Mouse (Mus musculus) heart, embryonic 15.5 days (tissue): ENCODE data around the gene Gimap1. TPM values are rescaled to one million over a fixed set of nuclear protein-coding genes. Genes with fewer than 3 reads are reported as not detected.
A peak's percentile ranks its signal among the peaks of the same experiment; 100 is the strongest.

Source experiments
- ATAC-seq: fragments of 200-750 bp; cut with Nextera tagmentation; replicated peaks from 2 replicates; pipeline ENCODE4 v1.8.0; 2017; ENCODE audit warnings: low read depth, moderate TSS enrichment; ENCODE audit not compliant: insufficient number of reproducible peaks, insufficient read depth, low FRiP score
- H3K27ac ChIP-seq: fragments of 300-500 bp; sonication (generic); 2 replicates; pipeline ENCODE4 v1.5.1; 2015; ENCODE audit warnings: mild to moderate bottlenecking, inconsistent platforms
- H3K27me3 ChIP-seq: fragments of 300-500 bp; sonication (generic); 2 replicates; pipeline ENCODE4 v1.6.1; 2015; ENCODE audit warnings: inconsistent platforms
- H3K36me3 ChIP-seq: fragments of 300-500 bp; sonication (generic); 2 replicates; pipeline ENCODE4 v1.6.1; 2015; ENCODE audit warnings: mild to moderate bottlenecking, inconsistent platforms
- H3K4me1 ChIP-seq: fragments of 300-500 bp; sonication (generic); replicated peaks from 2 replicates; pipeline ENCODE4 v1.6.1; 2015; ENCODE audit warnings: inconsistent platforms
- H3K4me2 ChIP-seq: fragments of 300-500 bp; sonication (generic); 2 replicates; pipeline ENCODE4 v1.6.1; 2015; ENCODE audit warnings: inconsistent platforms, mild to moderate bottlenecking, moderate library complexity
- H3K4me3 ChIP-seq: fragments of 300-500 bp; sonication (generic); 2 replicates; pipeline ENCODE4 v1.5.1; 2015; ENCODE audit warnings: mild to moderate bottlenecking, inconsistent platforms
- H3K9ac ChIP-seq: fragments of 300-500 bp; sonication (generic); 2 replicates; pipeline ENCODE4 v1.6.1; 2015; ENCODE audit warnings: mild to moderate bottlenecking, inconsistent platforms
- H3K9me3 ChIP-seq: fragments of 300-500 bp; sonication (generic); replicated peaks from 2 replicates; pipeline ENCODE4 v1.6.1; 2016; ENCODE audit warnings: inconsistent platforms
- WGBS: fragments of 180-500 bp; shearing (Covaris S2); methylation state at CpG from one replicate; pipeline ENCODE4 v1.1.7; 2015; ENCODE audit warnings: mixed read lengths; 5-methylcytosine and 5-hydroxymethylcytosine counted together
- polyA plus RNA-seq: library from polyadenylated mRNA; unstranded; fragments of >200 nt; fragmentation: Nextera tagmentation; extraction: Ambion mirVana; gene quantifications from 2 replicates; pipeline ENCODE4 v1.2.1, GENCODE M21; 2015

Gimap1 gene
- polyA plus RNA-seq, 1 experiment from 2014 or later: 26.4 TPM

- peak overlapping the region; percentile 31 for H3K4me3 ChIP-seq
- peak overlapping the region; percentile 70 for H3K4me2 ChIP-seq
- peaks cover 26% of the 10 kb centered on the region for H3K27me3 ChIP-seq
- H3K9ac ChIP-seq: no peak overlapping the region
- WGBS: 44% methylated on average over 3 of the region's 3 CpGs
- H3K9me3 ChIP-seq: no peaks in the 10 kb centered on the region
- peaks cover 12% of the 10 kb centered on the region for H3K4me1 ChIP-seq
- no peak for ATAC-seq
- H3K36me3 ChIP-seq: no peaks in the 10 kb centered on the region
- H3K27ac ChIP-seq: peak overlapping the region; percentile 82
These were observed 1.8 kb downstream of the Gimap1 start for GRCm38 (mm10) chr6:48740501-48741169.

GRCm38 (mm10) chr6:48741273-48741672 lies 2.4 kb downstream of the Gimap1 start:
- ATAC-seq: no peak
- Histone ChIP-seq H3K27ac (peak overlapping the region; percentile 82; the same call in 1 of the 2 replicates), H3K4me2 (peak overlapping the region; percentile 70), H3K4me3 (peak overlapping the region; percentile 4; the same call in 1 of the 2 replicates), H3K27me3 (peaks cover 31% of the 10 kb centered on the region), H3K9me3 (no peaks in the 10 kb centered on the region), H3K36me3 (no peaks in the 10 kb centered on the region), H3K9ac (no peak overlapping the region), H3K4me1 (peaks cover 12% of the 10 kb centered on the region)
- WGBS: 24% methylated on average over 3 of the region's 3 CpGs

- Histone ChIP-seq H3K36me3 (no peaks in the 10 kb centered on the region), H3K9ac (no peak overlapping the region), H3K27me3 (peaks cover 31% of the 10 kb centered on the region), H3K4me1 (peaks cover 13% of the 10 kb centered on the region), H3K4me3 (no peak overlapping the region), H3K9me3 (no peaks in the 10 kb centered on the region), H3K27ac (no peak overlapping the region; the same call in 1 of the 2 replicates), H3K4me2 (peak overlapping the region; percentile 70)
- ATAC-seq: no peak
- WGBS: 30% methylated on average over 9 of the region's 9 CpGs
These were observed 2.9 kb downstream of the Gimap1 start for GRCm38 (mm10) chr6:48741711-48742206.

- peaks cover 16% of the 10 kb centered on the region for H3K4me1 ChIP-seq
- no peaks in the 10 kb centered on the region for H3K36me3 ChIP-seq
- H3K4me2 ChIP-seq: peak overlapping the region; percentile 70
- H3K27ac ChIP-seq: no peak overlapping the region
- no peaks in the 10 kb centered on the region for H3K9me3 ChIP-seq
- 0 out of 2 replicates have a peak overlapping the region, but pooled peaks have one; percentile 22 for H3K9ac ChIP-seq
- peak overlapping the region; percentile 43 for H3K4me3 ChIP-seq
- H3K27me3 ChIP-seq: peaks cover 31% of the 10 kb centered on the region
- ATAC-seq: no peak
- WGBS: 13% methylated on average over 52 of the region's 52 CpGs
These were observed 3.8 kb downstream of the Gimap1 start for GRCm38 (mm10) chr6:48742422-48743351.

- Histone ChIP-seq H3K27me3 (peaks cover 31% of the 10 kb centered on the region), H3K36me3 (no peaks in the 10 kb centered on the region), H3K9ac (0 out of 2 replicates have a peak overlapping the region, but pooled peaks have one; percentile 40), H3K4me2 (peak overlapping the region; percentile 53), H3K4me3 (no peak overlapping the region), H3K9me3 (no peaks in the 10 kb centered on the region), H3K27ac (peak overlapping the region; percentile 82), H3K4me1 (peaks cover 16% of the 10 kb centered on the region)
- no peak for ATAC-seq
- 47% methylated on average over 2 of the region's 2 CpGs for WGBS
These were observed 6.6 kb downstream of the Gimap1 start for GRCm38 (mm10) chr6:48745490-48745889.

- Histone ChIP-seq H3K9me3 (no peaks in the 10 kb centered on the region), H3K4me1 (peaks cover 16% of the 10 kb centered on the region), H3K9ac (peak within 1 kb of the TSS; percentile 40), H3K27ac (peak within 1 kb of the TSS; percentile 82), H3K4me3 (peak within 1 kb of the TSS; percentile 34), H3K27me3 (peaks cover 29% of the 10 kb centered on the region), H3K4me2 (peak within 1 kb of the TSS; percentile 53), H3K36me3 (no peaks in the 10 kb centered on the region)
- 26% methylated on average over 16 of the region's 16 CpGs for WGBS
- ATAC-seq: peak; percentile 71
These were observed 7.4 kb downstream of the Gimap1 start, which contains the start of gene Gimap5 for GRCm38 (mm10) chr6:48745959-48746889. Gimap5 (plus strand) TSS chr6:48746197.

GRCm38 (mm10) chr6:48747091-48747966 lies 8.5 kb downstream of the Gimap1 start:
- Histone ChIP-seq H3K9ac (no peak overlapping the region), H3K9me3 (no peaks in the 10 kb centered on the region), H3K36me3 (no peaks in the 10 kb centered on the region), H3K4me3 (peak overlapping the region; percentile 34), H3K4me2 (peak overlapping the region; percentile 53), H3K27ac (peak overlapping the region; percentile 82), H3K27me3 (peaks cover 18% of the 10 kb centered on the region), H3K4me1 (peaks cover 12% of the 10 kb centered on the region)
- ATAC-seq: no peak
- WGBS: 36% methylated on average over 7 of the region's 7 CpGs

- H3K9ac ChIP-seq: no peak overlapping the region
- H3K9me3 ChIP-seq: no peaks in the 10 kb centered on the region
- WGBS: 70% methylated on average over 7 of the region's 7 CpGs
- H3K27me3 ChIP-seq: no peaks in the 10 kb centered on the region
- H3K4me1 ChIP-seq: no peaks in the 10 kb centered on the region
- H3K36me3 ChIP-seq: no peaks in the 10 kb centered on the region
- no peak overlapping the region for H3K27ac ChIP-seq
- ATAC-seq: no peak
- H3K4me3 ChIP-seq: no peak overlapping the region
- H3K4me2 ChIP-seq: no peak overlapping the region
These were observed 24.9 kb downstream of the Gimap1 start for GRCm38 (mm10) chr6:48763567-48764270.

GRCm38 (mm10) chr6:48764496-48764895 lies 25.6 kb downstream of the Gimap1 start:
- no peak overlapping the region for H3K4me3 ChIP-seq
- no peak for ATAC-seq
- no peaks in the 10 kb centered on the region for H3K4me1 ChIP-seq
- H3K27me3 ChIP-seq: no peaks in the 10 kb centered on the region
- H3K4me2 ChIP-seq: no peak overlapping the region
- H3K9me3 ChIP-seq: no peaks in the 10 kb centered on the region
- WGBS: 88% methylated on average over 10 of the region's 10 CpGs
- H3K36me3 ChIP-seq: no peaks in the 10 kb centered on the region
- H3K9ac ChIP-seq: no peak overlapping the region
- no peak overlapping the region for H3K27ac ChIP-seq
